Mouse (Mus musculus) stomach, embryonic 16.5 days (tissue): ENCODE results near the gene Plppr3. TPM values are rescaled to one million over a fixed set of nuclear protein-coding genes. Genes with fewer than 3 reads are reported as not detected.

Experiments
- ATAC-seq: fragments of 200-750 bp; cut with Nextera tagmentation; 2 replicates; pipeline ENCODE4 v1.8.0; 2017; ENCODE audit warnings: moderate number of reproducible peaks, moderate TSS enrichment; ENCODE audit not compliant: insufficient read depth, low FRiP score
- H3K27ac ChIP-seq: fragments of 300-500 bp; sonication (generic); 2 replicates; pipeline ENCODE4 v1.5.1; 2014; ENCODE audit warnings: low read length
- H3K27me3 ChIP-seq: fragments of 300-500 bp; sonication (generic); 2 replicates; pipeline ENCODE4 v1.6.1; 2014; ENCODE audit warnings: low read length, control low read depth, mixed read lengths; ENCODE audit not compliant: control insufficient read depth, insufficient read depth
- H3K36me3 ChIP-seq: fragments of 300-500 bp; sonication (generic); 2 replicates; pipeline ENCODE4 v1.6.1; 2014; ENCODE audit warnings: low read length; ENCODE audit not compliant: control insufficient read depth, insufficient read depth
- H3K4me1 ChIP-seq: fragments of 300-500 bp; sonication (generic); 2 replicates; pipeline ENCODE4 v1.6.1; 2014; ENCODE audit warnings: low read length, control low read depth, mixed read lengths; ENCODE audit not compliant: control insufficient read depth, insufficient read depth
- H3K4me2 ChIP-seq: fragments of 300-500 bp; sonication (generic); 2 replicates; pipeline ENCODE4 v1.6.1; 2014; ENCODE audit warnings: low read depth, low read length, mixed read lengths
- H3K4me3 ChIP-seq: fragments of 300-500 bp; sonication (generic); replicated peaks from 2 replicates; pipeline ENCODE4 v1.5.1; 2014; ENCODE audit warnings: mild to moderate bottlenecking, low read length
- H3K9ac ChIP-seq: fragments of 300-500 bp; sonication (generic); 2 replicates; pipeline ENCODE4 v1.6.1; 2014; ENCODE audit warnings: low read length
- H3K9me3 ChIP-seq: fragments of 300-500 bp; sonication (generic); replicated peaks from 2 replicates; pipeline ENCODE4 v1.6.1; 2016; ENCODE audit warnings: low read length, control low read depth; ENCODE audit not compliant: control insufficient read depth
- WGBS: fragments of 180-500 bp; shearing (Covaris S2); extraction: QIAGEN DNeasy Blood & Tissue Kit; methylation state at CpG from one replicate; pipeline ENCODE4 v1.1.7; 2014; 5-methylcytosine and 5-hydroxymethylcytosine counted together
- polyA plus RNA-seq: library from polyadenylated mRNA; unstranded; fragments of >200 nt; fragmentation: Nextera tagmentation; extraction: Ambion mirVana; gene quantifications from 2 replicates; pipeline ENCODE4 v1.2.1, GENCODE M21; 2015

Plppr3 gene
- polyA plus RNA-seq, 1 experiment from 2014 or later, result 28.7 TPM

DNA sequence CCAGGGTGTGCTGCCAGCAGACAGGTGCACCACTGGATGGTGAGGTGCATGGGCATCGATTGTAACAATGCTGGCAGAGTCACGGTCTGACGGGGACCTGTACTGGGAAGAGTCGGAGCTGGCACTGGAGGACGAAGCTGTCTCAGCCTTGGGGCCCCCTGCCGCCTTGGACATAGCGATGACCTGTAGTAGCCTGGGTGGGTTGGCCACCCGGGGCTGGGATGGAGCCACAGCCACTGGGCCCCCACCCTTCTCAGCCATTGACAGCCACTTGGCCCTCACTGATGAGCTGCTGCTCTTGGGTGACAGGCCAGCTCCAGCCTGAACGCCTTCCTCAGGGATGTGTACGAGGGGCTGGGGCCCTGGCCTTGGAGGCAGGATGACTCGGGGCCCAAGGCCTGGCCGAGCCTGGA, 9.2 kb downstream of the Plppr3 start:
- H3K36me3 ChIP-seq, result peaks cover 31% of the 10 kb centered on the region
- H3K4me2 ChIP-seq, result no peak overlapping the region
- H3K9ac ChIP-seq, result no peak overlapping the region
- no peaks in the 10 kb centered on the region for H3K9me3 ChIP-seq
- ATAC-seq, result 0 out of 2 replicates have a peak, but pooled peaks have one; percentile 4
- 56% methylated on average over 12 of the region's 12 CpGs for WGBS
- H3K4me3 ChIP-seq, result no peak overlapping the region
- H3K27ac ChIP-seq, result no peak overlapping the region; the same call in 1 of the 2 replicates
- 0 out of 2 replicates have a peak, but pooled peaks cover 5% of the 10 kb centered on the region for H3K4me1 ChIP-seq
- no peaks in the 10 kb centered on the region for H3K27me3 ChIP-seq

DNA sequence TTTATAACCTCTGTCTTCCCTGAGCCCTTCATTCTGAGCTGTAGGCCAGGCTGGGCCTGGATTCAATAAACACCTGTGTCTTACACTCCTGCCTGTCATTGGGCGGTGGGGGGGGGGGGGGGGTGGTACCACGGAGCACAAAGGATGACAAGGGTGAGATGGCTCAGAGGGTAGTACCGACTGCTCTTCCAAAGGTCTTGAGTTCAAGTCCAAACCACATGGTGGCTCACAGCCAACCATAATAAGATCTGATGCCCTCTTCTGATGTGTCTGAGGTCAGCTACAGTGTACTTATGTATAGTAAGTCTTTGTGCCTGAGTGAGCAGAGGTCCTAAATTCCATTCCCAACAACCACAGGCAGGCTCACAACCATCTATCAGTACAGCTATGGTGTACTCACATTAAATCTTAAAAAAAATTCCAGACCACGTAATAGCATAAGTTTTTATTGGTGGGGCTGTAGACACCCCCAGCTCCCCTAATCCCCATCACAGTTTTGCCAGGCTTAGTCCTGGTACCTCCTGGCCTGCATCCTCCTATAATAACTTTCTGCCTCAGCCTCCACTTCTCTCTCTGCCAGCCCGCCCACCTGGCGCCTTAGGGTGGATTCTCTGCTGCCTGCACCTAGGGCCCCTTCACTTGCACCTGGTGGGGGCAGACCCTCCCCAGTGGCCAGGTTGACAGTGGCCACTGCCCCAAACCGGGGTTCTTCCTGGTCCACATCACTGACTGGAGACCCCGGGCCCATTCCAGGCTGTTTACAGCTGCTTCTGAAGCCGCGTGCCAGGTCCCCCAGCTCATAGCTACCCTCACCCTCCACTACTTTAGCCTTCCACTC, 9.9 kb downstream of the Plppr3 start:
- Histone ChIP-seq H3K27me3 (no peaks in the 10 kb centered on the region), H3K36me3 (peaks cover 37% of the 10 kb centered on the region), H3K4me2 (no peak overlapping the region), H3K4me1 (0 out of 2 replicates have a peak, but pooled peaks cover 7% of the 10 kb centered on the region), H3K9me3 (no peaks in the 10 kb centered on the region), H3K9ac (no peak overlapping the region), H3K4me3 (no peak overlapping the region), H3K27ac (no peak overlapping the region; the same call in 1 of the 2 replicates)
- ATAC-seq, result peak; percentile 8; the same call in 1 of the 2 replicates
- WGBS, result 46% methylated on average over 10 of the region's 10 CpGs

DNA sequence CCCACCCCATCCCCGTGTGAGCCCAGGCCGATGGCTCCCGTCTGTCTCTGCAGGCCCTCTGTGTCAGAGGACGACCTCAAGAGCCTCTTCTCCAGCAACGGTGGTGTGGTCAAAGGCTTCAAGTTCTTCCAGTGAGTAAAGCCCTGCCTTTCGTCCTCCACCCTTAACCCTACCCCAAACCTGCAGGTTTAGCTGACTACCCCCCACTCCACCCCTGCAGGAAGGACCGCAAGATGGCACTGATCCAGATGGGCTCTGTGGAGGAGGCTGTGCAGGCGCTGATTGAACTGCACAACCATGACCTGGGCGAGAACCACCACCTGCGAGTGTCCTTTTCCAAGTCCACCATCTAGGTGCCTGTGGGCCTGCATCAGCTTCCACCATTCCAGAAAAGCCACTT, 11.5 kb downstream of the Plppr3 start:
- Histone ChIP-seq H3K9ac (no peak overlapping the region), H3K4me2 (no peak overlapping the region), H3K4me1 (peaks cover 22% of the 10 kb centered on the region), H3K9me3 (no peaks in the 10 kb centered on the region), H3K4me3 (no peak overlapping the region), H3K36me3 (peaks cover 42% of the 10 kb centered on the region), H3K27me3 (no peaks in the 10 kb centered on the region), H3K27ac (no peak overlapping the region)
- 57% methylated on average over 10 of the region's 10 CpGs for WGBS
- no peak for ATAC-seq

DNA sequence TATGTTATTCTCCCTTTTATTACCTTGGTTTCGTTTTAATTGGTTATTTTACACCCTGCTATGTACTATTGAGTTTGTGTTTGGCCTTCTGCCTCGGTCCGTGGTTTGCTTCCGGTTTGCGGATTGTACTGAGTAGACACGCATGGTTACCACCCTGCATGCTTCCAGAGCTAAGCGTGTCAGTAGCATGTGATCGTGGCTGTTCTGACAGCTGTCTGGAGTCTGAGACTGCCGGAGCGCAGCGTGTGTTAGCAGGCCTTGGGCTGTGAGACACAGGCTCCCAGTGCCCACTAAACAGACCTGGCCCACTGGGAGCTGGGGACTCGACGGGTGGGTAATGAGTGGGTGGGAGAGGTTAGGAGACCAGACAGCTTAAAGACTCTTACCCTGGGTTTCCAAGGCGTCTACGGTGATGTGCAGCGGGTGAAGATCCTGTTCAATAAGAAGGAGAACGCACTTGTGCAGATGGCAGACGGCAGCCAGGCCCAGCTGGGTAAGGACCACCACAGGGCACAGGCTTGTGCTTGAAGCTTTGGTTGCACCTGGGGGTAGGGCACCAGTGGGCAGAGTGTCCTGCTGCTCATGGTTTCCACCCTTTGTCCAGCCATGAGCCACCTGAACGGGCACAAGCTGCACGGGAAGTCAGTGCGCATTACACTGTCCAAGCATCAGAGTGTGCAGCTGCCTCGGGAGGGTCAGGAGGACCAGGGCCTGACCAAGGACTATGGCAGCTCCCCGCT, 12.2 kb downstream of the Plppr3 start:
- WGBS, result 84% methylated on average over 23 of the region's 23 CpGs
- Histone ChIP-seq H3K36me3 (peaks cover 42% of the 10 kb centered on the region), H3K27me3 (no peaks in the 10 kb centered on the region), H3K4me2 (no peak overlapping the region), H3K4me1 (peaks cover 29% of the 10 kb centered on the region), H3K4me3 (no peak overlapping the region), H3K9me3 (no peaks in the 10 kb centered on the region), H3K9ac (no peak overlapping the region), H3K27ac (no peak overlapping the region)
- ATAC-seq, result no peak

DNA sequence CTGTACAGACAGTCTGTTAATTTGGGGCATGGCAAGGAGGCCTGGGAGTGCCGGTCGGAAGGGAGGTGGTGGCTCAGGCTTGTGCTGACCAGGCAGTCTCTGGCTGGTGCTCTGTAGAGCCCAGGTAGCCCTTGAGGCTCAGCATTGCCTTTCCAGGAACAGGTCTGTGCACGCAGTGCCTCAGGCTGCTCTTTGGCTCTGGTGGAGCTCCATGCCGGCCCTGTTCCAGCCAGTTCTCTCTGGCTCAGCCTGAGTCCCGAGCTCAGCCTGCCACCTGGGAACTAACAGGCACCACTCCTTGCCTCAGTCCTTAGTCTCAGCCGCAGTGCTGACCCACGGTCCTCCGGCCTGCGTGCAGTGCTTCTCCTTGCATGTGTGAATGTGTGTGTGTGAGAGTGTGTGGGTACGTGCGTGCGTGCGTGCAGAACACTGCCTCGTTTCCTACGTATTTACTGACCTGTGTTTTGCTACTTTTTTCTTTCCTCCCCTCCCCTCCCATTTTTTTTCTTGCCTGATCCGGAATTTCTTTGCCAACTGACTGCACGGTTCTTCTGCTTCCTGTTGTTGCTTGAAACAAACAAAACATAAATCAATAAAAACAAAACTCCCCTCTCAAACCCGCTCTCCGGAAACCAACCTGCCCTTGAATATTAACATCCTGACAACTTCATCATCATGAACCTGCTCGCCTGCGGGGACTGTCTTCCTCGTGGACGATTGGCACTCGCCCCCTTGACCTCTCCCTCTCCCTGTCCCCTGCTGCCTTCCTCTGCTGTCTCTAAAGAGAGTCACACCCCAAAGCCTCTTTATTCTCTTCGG, 13.0 kb downstream of the Plppr3 start:
- Histone ChIP-seq H3K36me3 (peaks cover 42% of the 10 kb centered on the region), H3K9me3 (no peaks in the 10 kb centered on the region), H3K27ac (no peak overlapping the region), H3K4me2 (no peak overlapping the region), H3K27me3 (no peaks in the 10 kb centered on the region), H3K9ac (no peak overlapping the region), H3K4me3 (no peak overlapping the region), H3K4me1 (peaks cover 36% of the 10 kb centered on the region)
- ATAC-seq, result no peak
- WGBS, result 72% methylated on average over 25 of the region's 25 CpGs

DNA sequence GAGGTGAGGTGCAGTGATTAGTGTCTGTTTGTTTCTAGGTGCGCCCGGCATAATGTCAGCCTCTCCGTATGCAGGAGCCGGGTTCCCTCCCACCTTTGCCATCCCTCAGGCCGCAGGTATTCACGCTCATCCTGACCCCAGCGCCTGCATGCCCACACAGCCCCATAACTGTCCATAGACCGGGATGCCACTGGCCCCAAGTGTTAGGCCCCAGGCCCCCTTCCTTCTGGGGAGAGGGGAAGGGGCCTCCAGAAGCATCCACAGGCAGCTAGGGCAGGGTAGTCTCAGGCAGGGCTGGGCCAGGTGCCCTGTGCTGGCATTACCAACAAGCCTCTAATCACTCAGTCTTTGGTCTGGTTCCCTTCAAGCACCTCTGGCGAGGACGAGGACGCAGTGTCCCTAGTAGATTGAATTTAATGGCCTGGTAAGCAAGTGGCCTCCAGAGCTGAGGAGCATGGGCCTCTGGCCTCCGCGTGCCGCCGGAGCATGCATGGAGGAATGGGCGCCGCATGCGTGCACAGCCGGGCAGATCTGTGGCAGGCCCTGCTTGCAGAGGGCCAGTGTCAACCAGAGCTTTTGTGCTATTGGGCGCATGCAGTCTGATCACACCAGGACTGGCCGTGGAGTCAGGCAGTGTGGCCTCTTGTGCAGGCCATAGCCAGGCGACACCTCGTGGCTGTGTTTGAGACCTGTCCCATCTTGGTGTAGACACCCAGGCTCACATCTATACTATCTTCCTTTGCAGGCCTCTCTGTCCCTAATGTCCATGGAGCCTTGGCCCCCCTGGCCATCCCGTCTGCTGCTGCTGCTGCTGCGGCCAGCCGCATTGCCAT, 14.1 kb downstream of the Plppr3 start:
- H3K4me3 ChIP-seq, result no peak overlapping the region
- H3K27ac ChIP-seq, result no peak overlapping the region
- no peak for ATAC-seq

DNA sequence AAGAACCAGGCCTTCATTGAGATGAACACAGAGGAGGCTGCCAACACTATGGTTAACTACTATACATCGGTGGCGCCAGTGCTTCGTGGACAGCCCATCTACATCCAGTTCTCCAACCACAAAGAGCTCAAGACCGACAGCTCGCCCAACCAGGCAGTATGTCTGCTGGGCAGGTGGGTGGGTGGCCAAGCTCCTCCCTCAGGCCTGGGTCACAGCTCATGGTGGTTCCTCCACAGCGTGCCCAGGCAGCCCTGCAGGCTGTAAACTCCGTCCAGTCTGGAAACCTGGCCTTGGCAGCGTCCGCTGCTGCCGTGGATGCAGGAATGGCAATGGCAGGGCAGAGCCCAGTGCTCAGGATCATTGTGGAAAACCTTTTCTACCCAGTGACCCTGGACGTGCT, 15.3 kb downstream of the Plppr3 start:
- peaks cover 42% of the 10 kb centered on the region for H3K36me3 ChIP-seq
- ATAC-seq, result no peak
- no peak overlapping the region for H3K4me3 ChIP-seq
- H3K9me3 ChIP-seq, result no peaks in the 10 kb centered on the region
- H3K27me3 ChIP-seq, result no peaks in the 10 kb centered on the region
- no peak overlapping the region; the same call in 1 of the 2 replicates for H3K9ac ChIP-seq
- no peak overlapping the region for H3K27ac ChIP-seq
- peaks cover 34% of the 10 kb centered on the region for H3K4me1 ChIP-seq
- WGBS, result 73% methylated on average over 11 of the region's 11 CpGs
- no peak overlapping the region for H3K4me2 ChIP-seq

More for the DNA sequence above, 14.1 kb downstream of the Plppr3 start:
- H3K27me3 ChIP-seq, result no peaks in the 10 kb centered on the region
- H3K9me3 ChIP-seq, result no peaks in the 10 kb centered on the region
- 89% methylated on average over 26 of the region's 26 CpGs for WGBS
- no peak overlapping the region for H3K4me2 ChIP-seq
- peaks cover 34% of the 10 kb centered on the region for H3K4me1 ChIP-seq
- peak overlapping the region; percentile 31; the same call in 1 of the 2 replicates for H3K9ac ChIP-seq
- H3K36me3 ChIP-seq, result peaks cover 42% of the 10 kb centered on the region

DNA sequence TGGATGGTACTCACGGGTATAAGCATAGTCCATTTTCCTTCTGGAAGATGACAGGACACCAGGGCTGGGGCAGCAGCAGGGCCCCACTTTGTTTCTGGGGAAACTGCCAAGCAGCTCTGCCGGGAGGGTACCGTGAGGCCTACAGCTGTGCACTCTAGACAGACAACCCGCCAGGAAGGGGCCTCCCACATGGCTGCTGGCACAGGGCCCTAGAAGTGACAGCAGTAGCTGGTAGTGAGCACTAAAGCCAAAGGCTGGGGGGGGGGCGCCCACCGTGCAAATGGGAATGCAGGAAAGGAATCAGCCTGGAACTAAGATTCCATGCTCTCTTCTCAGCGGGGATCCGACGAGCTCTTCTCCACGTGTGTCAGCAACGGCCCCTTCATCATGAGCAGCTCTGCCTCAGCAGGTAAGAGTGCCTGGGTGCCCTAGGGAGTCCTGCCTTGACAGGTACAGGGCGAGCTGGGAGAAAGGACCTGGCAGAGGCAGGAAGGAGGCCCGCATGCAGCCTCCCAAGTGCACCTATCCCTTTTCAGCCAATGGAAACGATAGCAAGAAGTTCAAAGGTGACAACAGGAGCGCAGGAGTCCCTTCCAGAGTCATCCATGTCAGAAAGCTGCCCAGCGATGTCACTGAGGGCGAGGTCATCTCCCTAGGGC, 15.9 kb downstream of the Plppr3 start:
- Histone ChIP-seq H3K4me2 (peak overlapping the region; percentile 89), H3K9ac (peak overlapping the region; percentile 99), H3K36me3 (peaks cover 42% of the 10 kb centered on the region), H3K27me3 (no peaks in the 10 kb centered on the region), H3K27ac (peak overlapping the region; percentile 52), H3K4me1 (peaks cover 34% of the 10 kb centered on the region), H3K4me3 (peak overlapping the region; percentile 97), H3K9me3 (no peaks in the 10 kb centered on the region)
- 37% methylated on average over 16 of the region's 17 CpGs for WGBS
- ATAC-seq, result no peak
